Mouse (Mus musculus) lung, adult 2 months (tissue): ENCODE data around the gene Pard6b.

Source experiments
- CTCF ChIP-seq: fragments of 200-500 bp; IDR thresholded peaks from 2 replicates; pipeline ENCODE4 v1.5.1; 2011; ENCODE audit warnings: mild to moderate bottlenecking, low read length, control low read depth; ENCODE audit not compliant: insufficient read depth
- POLR2A ChIP-seq: fragments of 200-500 bp; IDR thresholded peaks from 2 replicates; pipeline ENCODE4 v1.6.1; 2011; ENCODE audit warnings: low read depth, mild to moderate bottlenecking, control low read depth, low read length, borderline replicate concordance; ENCODE audit errors: extremely low read depth

GRCm38 (mm10) chr2:168100008-168100407 is 19.2 kb downstream of the Pard6b start:
- TF ChIP-seq POLR2A (no peak), CTCF (no peak)
